Mouse (Mus musculus): ENCODE data around the gene Trpc7.

DNA sequence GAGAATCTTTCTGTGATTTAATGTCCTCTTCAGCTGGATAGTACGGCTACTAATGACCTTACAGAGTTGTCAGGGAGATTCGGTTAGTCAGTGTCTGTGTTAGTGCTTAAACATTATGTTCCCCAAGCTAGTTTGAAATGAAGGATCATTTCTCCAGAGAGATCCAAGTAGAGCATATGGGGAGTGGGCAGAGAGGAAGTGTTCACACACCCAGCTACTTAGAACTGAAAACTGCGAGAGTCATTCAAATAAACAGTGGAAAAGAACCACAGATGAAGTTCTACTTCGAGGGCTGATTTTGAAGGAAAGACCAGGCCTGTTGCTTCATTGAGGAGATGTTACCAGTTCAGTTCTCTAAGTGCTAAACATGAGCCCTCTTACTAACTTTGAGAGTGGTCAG is 169.2 kb downstream of the Trpc7 start:
- TF ChIP-seq CTCF (IDR thresholded peaks at IDR 0.05; ENCODE audit: low read depth, low read length) (no peak), EP300 (IDR thresholded peaks at IDR 0.05; ENCODE audit: insufficient read depth, low read depth, low read length) (no peak)
